Mouse (Mus musculus): ENCODE data around the gene Capzb.

The Capzb gene

DNA sequence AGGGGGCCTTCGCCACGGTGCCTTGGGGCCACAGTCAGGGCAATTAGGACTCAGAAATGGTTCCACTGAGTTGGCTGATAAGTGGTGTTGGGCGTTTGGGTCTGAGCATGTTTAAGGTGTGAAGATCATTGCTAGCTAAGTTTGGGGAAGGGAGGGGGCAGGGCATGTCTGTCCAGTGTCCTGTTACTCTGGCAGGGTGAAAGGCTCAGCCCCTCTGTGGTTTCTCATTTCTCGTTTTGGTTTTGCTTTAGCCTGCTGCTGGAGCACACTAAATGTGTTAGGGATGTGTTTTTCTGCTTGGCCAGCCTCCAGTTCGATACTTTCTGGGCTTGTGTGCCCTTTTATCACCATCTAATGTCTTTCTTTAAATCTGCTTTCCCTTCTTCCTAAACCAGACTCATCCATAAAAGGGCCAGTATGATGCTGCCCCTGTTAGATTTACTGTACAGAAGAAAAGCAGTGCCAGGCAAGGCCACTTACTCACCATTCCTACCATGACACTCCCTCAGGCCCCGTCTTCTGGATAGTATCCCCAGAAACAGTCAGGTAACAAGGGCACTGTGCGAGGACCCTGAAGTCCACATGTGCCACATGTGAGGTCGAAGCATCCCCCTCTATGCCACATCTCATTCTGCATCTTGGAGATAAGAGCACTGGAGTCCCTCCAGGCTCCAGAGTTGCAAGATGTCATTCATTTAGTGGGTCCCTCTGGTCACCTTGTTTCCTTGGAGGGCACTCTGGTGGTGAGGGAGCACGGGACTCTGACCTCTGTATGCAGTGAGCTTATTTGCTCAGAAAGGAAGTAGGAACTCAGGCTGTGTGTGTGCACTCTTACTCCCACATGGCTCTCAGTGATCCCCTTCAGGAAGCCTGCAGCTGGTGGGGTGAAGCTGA is 15.8 kb downstream of the Capzb start:
- DNase-seq (ENCODE audit: low spot score in 2 of 2) = peak in 1 of 2 experiments; percentile 28

DNA sequence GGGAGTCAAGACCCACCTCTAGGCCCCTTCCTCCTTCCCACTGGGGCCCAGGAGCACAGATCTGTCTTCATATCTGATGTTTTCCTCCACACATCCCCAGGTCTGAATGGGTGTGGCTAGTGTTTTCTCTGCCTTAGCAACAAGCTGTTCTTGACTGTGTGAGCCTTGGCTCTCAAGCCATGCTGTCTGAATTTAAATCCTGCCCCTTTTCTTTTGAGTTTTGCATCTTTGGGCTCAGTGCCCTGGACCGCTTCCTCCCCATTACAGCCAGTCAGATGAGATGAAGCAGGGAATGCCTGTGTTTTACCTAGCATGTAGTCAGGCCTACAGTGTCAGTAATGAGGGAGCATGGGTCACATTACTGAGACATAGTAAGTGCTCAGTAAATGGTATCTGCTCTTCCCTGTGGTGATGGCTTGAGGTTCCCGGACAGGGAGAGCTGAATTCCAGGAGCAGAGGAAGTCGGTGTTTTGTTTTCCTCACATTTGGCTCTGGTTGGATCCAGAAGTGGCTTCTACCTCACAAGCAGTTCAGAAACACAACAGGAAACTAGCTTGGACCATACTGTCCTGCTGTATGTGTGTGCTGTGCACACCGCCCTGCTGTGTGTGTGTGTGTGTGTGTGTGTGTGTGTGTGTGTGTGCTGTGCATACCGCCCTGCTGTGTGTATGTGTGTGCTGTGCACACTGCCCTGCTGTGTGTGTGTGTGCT is 16.6 kb downstream of the Capzb start:
- no peak for DNase-seq (ENCODE audit: low spot score in 2 of 2)

DNA sequence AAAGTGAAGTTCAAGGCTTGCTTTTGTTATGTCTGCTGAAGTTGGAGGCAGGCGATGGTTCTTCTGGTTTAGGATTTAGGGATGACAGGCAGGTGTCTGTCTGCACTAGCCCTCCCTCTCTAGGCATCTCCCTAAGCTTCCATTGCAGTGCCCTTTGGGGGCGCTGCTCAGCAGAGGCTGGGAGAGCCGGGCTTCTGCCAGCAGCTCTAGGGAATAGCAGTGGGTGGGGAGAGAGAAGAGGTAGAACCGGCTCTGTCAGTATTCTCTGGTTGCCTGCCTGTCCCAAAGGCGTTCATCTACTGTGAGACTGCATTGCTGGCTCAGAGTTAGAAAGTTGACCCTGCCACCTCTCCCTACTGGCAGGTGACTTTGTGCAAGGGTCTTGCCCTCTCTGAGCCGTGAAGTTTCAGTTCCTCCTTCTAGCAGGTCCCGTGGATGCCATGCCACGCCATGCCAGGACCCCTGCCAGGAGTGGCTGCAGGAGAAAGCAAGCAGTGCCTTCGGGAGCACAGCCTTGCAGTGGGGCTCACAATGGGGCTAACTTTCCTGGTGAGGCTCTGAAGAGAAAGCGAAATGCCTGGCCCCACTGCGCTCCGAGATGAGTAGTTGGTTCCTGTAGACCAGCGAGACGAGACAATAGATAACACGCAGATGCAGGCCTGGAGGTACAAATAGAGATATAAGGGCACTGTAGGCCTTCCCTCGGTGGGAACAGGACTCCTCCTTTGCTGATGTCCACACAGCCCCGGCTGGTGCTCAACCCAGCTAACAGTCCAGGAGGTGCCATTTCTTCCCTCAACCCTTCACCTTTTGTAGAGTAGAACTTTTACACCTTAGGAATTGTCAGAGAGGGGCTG is 19.5 kb downstream of the Capzb start:
- DNase-seq (ENCODE audit: low spot score in 2 of 2) = no peak

- DNase-seq (ENCODE audit: low spot score in 2 of 2) = no peak
These were observed 20.4 kb downstream of the Capzb start for GRCm38 (mm10) chr4:139213086-139213485.

DNA sequence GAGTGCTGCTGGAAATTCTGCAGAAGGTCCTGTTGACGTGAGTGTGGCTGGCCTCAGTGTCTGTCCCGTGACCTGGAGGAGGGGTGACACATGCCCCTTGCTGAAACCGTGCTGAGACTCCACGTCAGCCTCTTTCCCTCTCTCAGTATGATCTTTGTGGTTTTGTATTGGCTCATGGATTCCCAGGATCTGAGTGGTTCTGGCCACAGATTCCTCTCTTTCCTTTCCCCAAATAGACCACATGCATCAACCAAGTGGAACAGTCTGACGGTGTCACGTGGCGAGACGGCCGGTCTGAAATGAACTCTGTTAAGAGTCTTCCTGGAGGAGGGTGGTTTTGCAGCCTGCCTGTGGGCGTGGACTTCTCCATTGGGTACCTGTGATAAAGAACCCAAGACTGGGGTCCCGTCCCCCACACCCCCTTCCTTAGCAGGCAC is 21.3 kb downstream of the Capzb start:
- no peak for DNase-seq (ENCODE audit: low spot score in 2 of 2)

DNA sequence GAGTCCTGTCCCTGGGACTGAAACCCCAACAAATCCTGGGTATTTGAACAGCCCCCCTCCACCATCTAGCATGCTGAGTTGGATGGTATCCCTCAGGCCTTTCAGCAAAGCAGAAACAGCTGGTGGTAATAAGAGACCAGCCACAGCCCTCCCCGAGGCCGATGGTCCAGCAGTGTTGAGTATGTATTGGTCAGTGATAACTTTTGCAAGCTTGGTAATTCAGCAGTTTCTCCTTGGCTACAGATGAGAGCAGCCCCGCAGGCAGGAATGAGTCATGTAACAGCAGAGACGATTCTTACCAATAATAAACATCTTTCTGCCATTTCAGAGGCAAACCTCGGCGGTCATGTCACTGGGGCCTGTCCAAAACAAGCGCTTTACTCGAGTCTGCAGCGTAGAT is 23.9 kb downstream of the Capzb start:
- DNase-seq (ENCODE audit: low spot score in 2 of 2) = no peak

GRCm38 (mm10) chr4:139218539-139218938 is 25.8 kb downstream of the Capzb start:
- DNase-seq (ENCODE audit: low spot score in 2 of 2) = no peak

- DNase-seq (ENCODE audit: low spot score in 2 of 2) = no peak
These were observed 27.0 kb downstream of the Capzb start for GRCm38 (mm10) chr4:139219656-139220055.

DNA sequence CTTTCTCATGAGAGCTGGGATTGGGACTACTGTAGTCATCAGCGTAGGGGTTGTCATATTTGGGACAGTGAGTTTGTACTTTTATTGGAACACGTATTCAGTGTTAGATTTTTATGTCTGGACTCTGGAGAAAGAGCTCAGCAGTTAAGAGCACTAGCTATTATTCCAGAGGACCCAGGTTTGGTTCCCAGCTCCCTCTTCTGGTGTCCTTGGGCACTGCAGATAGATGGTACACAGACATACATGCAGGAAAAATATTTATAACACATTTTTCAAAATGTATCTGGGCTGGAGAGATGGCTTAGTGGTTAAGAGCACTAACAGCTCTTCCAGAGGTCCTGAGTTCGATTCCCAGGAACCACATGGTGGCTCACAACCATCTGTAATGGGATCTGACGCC is 28.3 kb downstream of the Capzb start:
- peak in 1 of 2 experiments; percentile 45 for DNase-seq (ENCODE audit: low spot score in 2 of 2)

GRCm38 (mm10) chr4:139221837-139222236 is 29.1 kb downstream of the Capzb start:
- DNase-seq (ENCODE audit: low spot score in 2 of 2) = no peak

DNA sequence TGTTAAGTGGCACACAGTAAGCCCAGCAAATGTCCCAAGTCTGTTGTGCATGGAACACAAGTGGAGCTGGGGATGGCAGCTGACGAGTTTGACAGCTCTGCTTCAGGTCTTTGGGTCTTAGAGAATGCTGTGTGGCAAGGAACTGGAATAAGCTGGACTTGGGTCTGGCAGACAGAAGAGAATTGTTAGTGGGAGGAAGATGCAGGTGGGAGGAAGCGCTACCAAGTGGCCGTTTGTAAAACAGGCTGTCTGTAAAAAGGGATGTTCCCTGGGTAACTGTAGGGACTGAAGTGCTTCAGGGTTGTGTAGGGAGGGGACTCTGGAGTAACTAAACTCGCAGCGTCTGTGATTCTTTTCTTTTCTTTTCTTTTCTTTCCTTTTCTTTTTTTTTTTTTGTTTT is 32.4 kb downstream of the Capzb start:
- no peak for DNase-seq (ENCODE audit: low spot score in 2 of 2)

- no peak for DNase-seq (ENCODE audit: low spot score in 2 of 2)
These were observed 33.2 kb downstream of the Capzb start for GRCm38 (mm10) chr4:139225944-139226343.

- no peak for DNase-seq (ENCODE audit: low spot score in 2 of 2)
These were observed 34.0 kb downstream of the Capzb start for GRCm38 (mm10) chr4:139226504-139227216.

DNA sequence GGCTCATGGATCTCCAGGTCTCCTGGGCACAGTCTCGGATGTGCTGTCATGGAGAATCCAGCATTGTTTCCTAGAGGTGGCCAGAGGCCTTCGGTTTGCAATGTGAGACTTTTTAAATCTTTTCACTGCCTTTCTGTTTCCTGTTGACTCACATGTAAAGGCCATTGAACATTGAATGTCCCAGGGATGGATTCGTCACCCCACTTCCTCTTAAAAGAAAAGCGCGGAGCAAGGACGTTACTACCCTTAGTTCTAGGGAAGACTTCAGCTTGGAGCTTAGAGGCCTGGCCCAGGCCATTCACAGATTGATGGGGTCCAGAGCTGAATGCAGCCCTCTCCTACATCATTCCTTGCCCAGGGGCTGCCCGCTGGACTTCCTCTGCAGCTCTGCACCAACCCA is 35.2 kb downstream of the Capzb start:
- DNase-seq (ENCODE audit: low spot score in 2 of 2) = no peak

- no peak for DNase-seq (ENCODE audit: low spot score in 2 of 2)
These were observed 36.6 kb downstream of the Capzb start for GRCm38 (mm10) chr4:139229271-139229670.

- DNase-seq (ENCODE audit: low spot score in 2 of 2) = no peak
These were observed 37.8 kb downstream of the Capzb start for GRCm38 (mm10) chr4:139230376-139231120.

DNA sequence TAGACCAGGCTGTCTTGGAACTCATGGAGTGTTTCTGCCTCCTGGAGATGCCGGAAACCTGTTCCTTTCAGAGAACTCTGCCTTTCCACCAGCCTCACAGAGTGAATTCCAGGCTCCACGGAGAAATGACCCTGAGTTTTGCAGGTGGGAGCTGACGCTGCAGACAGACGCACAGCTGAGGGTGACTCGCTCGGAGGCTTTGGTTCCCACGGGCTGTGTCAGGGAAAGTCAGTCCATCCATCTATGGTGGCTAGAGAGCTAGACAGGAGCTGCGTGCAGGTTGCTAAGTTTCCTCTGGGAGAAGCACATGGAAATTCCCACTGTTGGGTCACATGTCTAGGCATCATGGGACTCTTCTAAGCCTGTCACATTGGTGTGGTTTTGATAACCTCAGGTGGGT is 38.5 kb downstream of the Capzb start:
- DNase-seq (ENCODE audit: low spot score in 2 of 2) = no peak

DNA sequence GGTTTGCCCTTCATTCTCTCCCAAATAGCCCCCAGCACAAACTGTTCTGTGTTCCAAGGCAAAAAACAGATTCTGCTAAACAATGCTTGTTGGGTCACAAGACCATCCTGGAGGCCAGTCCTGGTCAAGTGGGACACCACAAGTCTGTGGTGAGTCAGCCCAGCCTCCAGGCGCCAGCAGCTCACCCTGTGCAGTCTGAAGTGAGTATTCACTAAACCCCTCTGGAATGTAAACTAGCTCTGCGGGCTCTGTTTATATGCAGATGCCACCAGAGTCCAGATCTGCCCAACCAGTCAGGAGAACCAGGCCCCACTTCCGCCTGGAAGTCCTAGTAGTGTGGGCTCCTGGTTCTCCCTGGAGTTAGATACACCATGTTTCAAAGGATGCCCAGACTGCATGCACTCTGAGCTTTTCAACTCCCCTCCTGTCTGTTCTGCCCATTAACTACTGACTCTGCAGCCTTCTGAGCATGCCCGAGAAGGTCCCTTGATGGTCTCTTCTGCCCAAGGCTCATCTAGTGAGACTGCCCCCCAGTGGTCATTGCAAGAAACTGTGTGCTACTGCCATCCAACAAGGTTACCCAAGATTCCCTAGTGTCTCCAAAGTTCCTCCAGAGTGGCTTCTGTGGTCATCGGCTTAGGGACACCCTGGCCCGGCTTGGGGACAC is 39.9 kb downstream of the Capzb start:
- DNase-seq (ENCODE audit: low spot score in 2 of 2) = peak in 1 of 2 experiments; percentile 46

- no peak for DNase-seq (ENCODE audit: low spot score in 2 of 2)
These were observed 40.4 kb downstream of the Capzb start for GRCm38 (mm10) chr4:139233146-139233495.

GRCm38 (mm10) chr4:139233755-139234254 is 41.1 kb downstream of the Capzb start:
- DNase-seq (ENCODE audit: low spot score in 2 of 2) = no peak

Measured in spleen, postnatal 14 days (tissue).